Mouse (Mus musculus) granulocyte monocyte progenitor cell, adult 5-6 weeks (primary cell): Measurements from ENCODE around the gene Amer2. TPM values are rescaled to one million over a fixed set of nuclear protein-coding genes. Genes with fewer than 3 reads are reported as not detected.
A peak's percentile ranks its signal among the peaks of the same experiment; 100 is the strongest.
"Not testable (repeated sequence)": the region's sequence is repeated elsewhere in the genome, so short reads cannot be mapped to it uniquely, and the experiment has no call there.

Experiments used
- ATAC-seq: replicated peaks from 2 replicates; pipeline ENCODE4 v1.8.0; 2016; ENCODE audit warnings: mild to moderate bottlenecking, moderate TSS enrichment, inconsistent platforms; ENCODE audit not compliant: poor library complexity, severe bottlenecking
- total RNA-seq, 2 experiments: library from RNA; stranded (forward) in 1 of 2; stranded (reverse) in 1 of 2; fragments of 200-712, 200-1000 nt in 1 of 2; fragments of >200 nt in 1 of 2; fragmentation: Nextera tagmentation in 1 of 2; gene quantifications; 2 replicates each; pipeline ENCODE4 v1.2.3; 2014 to 2017

Gene Amer2
- total RNA-seq (2014; fragmentation: Nextera tagmentation), result not detected in 2 replicates
- 0.15 and 0.17 TPM in 2 replicates for total RNA-seq (2017)

DNA sequence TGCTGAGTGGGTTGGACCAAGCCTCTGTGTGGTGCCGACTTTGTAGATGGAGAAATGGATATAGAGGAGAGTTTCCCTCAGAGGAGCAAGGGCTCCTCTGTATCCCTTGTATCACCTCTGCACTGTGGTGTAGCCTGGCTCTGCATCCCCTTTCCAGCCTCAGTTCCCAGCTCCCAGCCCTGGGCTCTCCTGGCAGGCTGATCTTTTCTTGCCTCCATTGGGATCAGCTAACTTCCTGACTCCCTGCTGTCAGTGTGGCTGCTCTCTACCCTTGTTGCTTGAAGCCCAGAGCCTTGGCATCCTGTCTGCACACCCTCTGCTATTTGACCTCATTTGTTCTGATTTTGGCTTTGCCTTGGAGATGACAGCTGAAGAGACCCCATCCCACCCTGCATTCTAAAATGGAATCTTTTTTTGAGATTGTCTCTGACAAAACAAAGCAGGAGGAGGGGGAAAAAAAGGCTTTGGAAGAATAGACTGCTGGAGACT, at the start of gene Amer2:
Amer2 (plus strand) TSS at position 439 of the 489 bp plus-strand sequence.
- ATAC-seq, result no peak

DNA sequence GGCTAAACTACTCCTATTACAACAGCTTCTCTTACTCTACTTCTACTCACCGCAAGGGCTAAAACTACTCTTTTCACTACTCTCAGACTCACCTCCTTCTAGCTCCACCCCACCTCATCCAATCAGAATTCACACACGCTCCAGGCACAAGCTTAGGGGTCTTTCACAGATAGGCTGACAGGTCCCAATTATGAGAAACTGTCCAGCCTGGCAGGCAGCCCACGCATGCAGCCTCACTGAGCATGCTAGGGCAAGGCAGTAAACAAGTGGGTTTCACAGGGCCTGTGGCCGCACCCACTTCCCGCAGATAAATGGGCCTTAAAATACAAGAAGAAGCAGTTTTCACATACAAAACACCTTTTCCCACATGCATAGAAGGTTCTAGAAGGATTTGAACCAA, 33.1 kb upstream of the Amer2 start:
- not testable (repeated sequence) for ATAC-seq

DNA sequence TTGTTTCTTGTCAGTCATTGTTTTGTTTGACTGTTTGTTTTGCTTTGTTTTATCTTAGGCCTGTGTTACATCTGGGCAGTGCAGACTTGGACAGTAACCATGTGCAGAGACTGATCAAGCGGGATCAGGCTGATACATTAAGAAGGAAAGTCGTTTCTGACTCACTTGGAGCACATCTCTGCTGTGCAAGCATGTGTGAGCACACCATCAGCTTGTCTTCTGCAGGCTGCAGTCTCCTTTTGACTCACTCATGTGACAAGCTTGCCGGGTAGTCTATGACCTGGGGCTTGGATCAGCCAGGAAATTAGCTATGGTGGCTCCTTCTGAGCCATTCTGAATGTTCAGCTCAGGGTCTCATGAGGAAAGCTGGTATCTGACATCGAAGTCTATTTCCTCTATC, 32.5 kb upstream of the Amer2 start:
- ATAC-seq, result no peak

DNA sequence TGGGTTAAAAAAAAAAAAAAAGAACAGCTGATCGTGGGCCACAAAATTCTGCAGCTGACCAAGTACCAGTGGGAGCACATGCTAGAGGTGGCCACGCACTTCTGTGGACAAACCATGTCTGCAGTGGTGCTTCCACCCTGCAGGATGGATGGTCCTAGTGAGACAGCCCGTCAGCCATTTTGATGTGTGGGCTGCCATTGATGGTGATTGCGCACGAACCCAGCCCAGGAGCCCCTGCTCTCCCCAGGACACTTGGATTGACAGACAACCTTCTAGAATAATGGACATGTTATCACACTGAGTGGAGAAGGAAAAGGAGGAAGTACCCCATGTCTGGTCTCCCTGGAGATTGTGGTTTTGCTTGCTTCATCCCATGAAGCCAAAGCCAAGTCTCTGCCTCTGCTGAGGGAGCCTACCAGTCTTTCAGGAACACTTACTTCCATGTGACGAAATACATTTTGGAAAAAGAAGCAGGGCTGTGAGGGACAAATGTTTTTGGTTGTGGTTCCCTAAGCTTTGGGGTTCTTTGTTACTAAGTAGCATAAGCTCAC, 27.7 kb upstream of the Amer2 start:
- peak; percentile 96 for ATAC-seq

DNA sequence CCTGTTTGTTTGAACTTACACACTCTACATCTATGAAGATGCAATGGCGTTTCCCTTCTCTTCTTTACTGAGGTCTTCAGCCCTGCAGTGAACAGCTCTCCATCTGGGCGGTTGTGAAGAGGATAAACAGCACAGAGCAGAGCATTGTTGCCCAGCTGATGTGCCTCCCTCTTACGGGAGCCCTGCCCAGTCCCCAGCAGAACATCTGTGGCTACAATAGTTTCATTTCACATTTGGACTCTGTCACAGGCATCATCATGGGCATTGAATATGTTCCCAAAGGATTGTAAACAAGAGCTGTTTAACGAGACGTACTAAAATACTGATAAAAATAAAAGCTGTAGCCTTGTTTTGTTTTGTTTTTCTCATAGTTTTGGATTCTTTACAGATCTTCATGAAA, 14.7 kb upstream of the Amer2 start:
- no peak for ATAC-seq

DNA sequence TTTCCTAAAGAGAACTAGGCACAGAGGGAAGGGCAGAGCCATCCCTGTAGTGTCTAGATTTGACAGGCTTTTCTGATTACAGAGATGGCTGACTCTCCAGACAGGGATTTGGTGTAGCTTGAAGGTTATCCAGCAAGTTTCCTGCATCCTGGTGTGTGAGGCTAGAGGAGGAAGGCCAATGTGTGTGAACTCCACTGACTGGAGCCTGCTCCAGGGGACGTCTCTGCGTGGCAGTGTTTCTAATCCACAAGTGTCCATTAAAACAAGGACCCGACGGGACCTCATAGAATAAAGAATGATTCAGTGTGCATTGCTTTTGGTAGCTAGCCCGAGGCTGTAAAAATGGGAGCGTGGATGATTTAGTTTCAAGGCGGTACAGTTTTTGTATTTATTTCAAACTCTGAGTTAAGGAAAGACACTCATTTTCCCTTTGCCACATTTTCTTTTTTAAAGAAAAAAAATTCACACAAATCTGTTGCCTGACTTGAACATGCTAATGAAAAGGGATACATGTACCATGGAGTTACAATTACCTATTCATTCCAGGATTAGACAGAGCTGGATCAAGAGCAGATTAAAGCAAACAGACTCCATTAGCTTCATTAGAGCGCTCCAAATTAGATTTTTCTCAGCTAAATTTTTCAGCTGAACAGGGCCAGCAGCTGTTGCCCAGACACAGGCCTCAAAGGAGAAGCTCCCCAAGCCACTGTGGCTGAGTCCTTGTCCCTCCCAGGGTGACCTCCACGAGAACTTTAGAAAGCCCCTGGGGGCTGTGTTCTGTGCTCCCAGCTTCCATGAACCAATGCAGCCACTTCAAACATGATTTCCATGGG, 11.5 kb upstream of the Amer2 start:
- ATAC-seq, result no peak

DNA sequence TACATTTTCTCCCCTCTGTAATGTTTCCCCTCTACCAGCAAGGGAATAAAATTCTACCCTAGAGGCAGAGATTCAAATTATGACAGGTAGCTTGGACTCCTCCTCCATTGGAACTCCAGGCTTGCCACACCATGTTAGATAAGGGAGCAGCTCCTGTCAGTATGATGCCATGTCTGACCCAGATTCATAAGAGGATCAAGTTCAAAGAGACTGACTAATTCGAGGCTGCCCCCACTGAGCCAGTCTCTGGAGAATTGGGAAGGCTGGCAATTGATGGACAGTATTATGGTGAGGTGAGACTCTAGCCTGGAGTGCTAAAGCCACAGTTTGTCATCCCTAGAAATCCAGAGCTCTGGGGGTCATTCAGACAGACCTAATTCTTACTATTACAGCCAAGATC, 6.3 kb upstream of the Amer2 start:
- no peak for ATAC-seq

DNA sequence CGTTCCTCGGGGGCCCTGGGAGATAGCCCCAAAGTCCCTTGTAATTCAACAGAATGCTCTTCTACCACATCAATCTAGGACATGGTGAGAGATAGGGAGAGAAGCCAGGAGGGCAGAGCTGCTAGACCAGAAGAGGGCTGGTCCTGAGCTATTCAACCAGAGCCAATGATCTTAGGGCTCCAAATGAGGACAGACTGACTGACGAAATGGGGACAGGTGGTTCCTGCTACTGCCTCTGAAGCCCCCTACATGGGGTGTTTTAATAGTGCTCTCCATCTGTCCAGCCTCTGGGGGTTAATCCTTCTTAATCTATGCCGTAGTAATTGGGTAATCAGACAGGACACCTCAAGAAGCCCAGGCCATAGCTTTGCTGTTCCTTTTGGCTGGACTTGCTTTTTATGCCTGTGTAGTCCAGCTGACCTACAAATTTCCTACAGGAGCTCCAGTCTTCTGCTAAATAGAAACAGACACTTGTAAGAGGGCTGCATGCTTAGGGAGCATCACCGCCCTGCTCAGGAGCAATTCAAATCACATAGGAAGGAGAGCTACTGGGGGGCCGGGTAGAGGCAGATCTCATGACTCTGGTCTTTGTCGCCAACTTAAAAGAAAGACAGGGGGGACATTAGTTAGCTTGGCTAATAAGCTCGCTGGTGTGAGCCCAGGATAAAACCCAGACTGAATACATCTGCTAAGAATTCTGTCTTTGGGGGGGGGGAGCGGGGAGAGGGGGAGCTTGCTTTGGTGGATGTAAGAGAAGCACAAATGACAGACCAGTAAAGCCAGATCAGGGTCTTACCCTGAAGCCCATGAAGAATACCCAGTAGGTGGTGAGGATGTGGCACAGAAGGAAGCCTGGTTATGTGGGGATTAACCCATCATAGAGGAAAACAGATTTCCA, 4.0 kb upstream of the Amer2 start:
- no peak for ATAC-seq

DNA sequence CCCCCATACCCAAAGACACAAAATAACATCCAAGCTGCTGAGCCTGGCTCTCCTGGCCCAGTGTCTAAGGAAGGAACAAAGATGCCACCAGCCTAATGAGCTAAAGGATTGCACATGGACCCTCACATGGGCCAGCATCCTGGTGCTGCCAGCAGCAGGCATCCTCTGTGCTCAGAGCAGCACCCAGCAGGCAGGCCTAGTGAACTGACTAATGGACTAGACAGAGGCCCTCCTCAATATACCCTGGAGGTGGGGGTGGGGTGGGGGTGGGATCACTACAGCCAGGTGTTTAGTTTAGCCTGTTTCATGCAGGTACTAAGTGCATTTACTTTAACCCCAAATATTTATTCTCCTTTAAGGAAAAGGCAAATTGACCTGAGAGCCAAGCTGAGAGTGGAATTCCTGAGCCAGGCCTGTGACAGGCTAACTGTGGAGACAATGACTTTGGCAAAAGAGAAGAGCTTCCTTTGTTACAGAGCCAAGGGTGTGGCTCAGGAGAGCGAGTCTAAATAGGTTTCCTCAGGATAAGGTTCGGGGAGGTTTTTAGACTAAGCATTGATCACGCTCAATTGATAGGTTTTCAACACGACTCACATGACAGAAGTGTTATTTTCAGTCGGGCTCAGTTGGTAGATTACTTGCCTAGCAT, 3.3 kb upstream of the Amer2 start:
- ATAC-seq, result no peak

DNA sequence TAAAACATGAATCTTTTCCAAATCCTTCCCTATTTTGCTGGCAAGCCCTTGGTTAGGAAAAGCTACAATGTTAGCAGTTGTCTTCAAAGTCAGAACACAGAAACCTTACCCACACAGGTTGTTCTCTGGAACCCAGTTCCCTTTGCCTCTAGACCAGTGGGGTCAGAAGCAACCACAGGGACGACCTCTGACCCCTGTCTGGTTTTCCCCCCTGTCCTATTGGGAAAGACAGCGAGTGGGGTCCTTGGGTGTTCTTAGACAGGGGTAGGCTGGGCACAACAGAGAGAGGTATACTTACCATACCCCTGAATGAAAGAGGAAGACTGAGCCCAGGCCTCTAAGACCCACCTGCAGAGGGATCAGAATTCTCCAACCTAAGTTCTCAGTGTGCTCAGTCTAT, 4.0 kb downstream of the Amer2 start:
- ATAC-seq, result no peak

DNA sequence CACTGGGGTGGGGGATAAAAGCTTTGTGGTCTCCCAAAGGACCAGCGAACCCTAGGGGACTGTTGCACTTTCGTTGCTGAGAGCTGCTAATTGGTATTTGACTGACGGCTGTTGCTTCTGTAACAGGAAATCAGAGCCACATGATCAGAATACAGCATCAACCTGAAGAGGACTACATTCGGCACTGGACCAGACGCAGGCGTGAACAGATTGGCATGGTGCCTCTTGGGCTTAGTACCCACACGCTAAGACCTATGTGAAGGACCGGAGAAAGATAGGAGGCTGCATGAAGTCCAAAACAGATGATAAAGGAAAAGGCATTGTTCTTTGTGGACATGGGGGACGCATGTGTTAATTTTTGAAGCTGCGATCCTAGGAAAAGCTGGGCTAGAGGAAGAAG, 4.5 kb downstream of the Amer2 start:
- no peak for ATAC-seq

DNA sequence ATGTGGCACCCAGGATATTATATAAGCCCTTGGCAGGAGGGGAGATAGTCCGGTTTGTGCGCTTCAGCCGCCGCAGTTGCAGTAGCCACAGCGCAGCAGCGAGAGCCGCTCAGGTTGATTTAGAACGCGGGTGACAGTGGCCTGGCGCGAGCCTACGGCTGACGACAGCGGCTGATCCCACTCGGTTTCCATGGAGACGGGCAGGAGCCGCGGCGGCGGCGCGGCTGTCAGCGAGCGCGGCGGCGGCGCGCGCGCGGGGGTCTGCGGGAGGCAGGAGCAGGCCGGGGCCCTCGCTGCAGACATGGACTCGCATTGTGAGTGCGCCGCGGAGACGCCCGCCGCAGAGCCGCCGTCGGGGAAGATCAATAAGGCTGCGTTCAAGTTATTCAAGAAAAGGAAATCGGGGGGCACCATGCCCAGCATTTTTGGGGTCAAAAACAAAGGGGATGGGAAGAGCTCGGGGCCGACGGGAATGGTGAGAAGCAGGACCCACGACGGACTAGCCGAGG, 5.1 kb downstream of the Amer2 start:
- ATAC-seq, result peak; percentile 52

DNA sequence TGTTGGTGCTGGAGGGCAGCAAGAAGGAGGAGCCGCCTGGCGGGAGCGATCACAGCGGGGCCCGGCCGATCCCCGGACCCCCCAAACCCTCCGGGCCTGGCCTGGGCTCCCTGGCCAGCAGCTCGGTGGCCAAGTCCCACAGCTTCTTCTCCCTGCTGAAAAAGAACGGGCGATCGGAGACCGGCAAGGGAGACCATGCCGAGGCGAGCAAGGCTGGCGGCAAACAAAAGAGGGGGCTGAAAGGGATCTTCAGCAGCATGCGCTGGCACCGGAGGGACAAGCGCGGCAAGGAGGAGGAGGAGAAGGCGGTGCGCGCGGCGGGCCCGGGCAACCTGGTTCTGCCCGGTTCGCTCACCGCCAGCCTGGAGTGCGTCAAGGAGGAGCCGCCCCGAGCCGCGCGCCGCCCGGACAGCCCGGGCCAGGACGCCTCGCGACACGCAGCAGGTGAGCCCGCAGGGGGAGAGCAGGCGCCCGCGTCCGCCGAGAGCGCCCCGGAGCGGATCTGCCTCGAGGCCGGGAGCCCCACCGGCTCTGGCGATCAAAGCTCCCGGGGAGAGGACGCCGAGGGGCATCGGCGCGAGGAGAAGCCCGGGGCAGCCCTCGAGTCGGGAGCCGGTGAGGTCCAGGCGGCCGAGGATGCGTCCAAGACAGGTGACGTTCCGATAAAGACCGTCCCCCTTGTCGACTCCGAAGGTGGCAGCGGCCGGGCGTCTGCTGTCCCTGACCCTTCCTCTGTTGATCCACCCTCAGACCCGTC, 5.7 kb downstream of the Amer2 start:
- ATAC-seq, result peak; percentile 50

DNA sequence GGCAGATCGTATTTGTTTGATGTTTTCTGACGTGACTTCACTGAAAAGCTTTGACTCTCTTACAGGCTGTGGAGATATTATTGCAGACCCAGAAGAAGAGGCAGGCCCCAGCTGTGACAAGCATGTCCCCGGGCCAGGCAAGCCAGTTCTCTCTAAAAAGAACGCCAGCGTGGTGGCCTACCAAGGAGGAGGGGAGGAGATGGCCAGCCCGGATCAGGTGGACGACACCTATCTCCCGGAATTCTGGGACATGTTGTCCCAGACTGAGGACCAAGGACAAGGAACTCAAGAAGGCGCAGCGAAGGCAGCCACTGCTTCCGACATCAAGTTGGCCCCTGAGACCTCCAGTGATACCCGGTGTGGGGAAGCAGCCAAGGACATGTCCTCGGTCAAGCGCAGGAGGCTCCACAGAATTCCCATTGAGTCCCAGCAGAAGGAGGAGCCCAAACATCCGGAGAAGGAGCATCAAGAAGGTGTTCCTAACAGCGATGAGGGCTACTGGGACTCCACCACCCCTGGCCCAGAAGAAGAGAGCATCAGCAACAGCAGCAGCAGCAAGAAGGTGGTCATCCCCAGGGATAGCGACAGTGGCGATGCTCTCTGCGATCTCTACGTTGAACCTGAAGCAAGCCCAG, 6.4 kb downstream of the Amer2 start:
- ATAC-seq, result no peak

DNA sequence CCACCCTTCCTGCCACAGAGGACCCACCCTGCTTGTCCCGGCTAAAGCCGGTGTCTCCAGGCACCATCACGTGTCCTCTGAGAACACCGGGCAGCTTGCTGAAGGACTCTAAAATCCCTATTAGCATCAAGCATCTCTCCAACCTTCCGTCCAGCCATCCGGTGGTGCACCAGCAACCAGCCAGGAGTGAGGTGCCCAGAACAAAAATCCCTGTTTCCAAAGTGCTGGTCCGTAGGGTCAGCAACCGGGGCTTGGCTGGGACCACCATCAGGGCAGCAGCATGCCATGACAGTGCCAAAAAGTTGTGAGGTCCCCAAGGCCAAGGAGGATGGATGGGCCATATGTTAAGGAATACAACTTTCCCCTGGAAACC, 6.9 kb downstream of the Amer2 start:
- ATAC-seq, result no peak

DNA sequence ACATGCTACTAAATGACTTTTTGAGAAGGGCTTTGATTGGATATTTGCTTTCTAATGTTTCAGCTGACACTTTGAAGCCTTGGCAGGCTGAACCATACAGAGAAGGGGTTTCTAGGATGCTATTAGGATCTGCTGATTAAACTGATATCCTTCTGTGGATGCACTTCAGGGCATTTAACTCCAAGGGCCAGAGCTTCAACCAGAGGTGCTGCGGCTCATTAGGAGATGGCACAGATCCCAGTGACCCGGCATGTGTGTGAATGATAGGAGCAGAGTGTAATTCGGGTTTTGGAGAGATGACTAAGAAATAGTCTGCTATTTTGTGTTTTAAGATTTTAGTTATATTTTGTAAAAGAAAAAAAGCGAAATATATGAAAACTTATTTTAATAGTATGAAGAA, 8.6 kb downstream of the Amer2 start:
- no peak for ATAC-seq

DNA sequence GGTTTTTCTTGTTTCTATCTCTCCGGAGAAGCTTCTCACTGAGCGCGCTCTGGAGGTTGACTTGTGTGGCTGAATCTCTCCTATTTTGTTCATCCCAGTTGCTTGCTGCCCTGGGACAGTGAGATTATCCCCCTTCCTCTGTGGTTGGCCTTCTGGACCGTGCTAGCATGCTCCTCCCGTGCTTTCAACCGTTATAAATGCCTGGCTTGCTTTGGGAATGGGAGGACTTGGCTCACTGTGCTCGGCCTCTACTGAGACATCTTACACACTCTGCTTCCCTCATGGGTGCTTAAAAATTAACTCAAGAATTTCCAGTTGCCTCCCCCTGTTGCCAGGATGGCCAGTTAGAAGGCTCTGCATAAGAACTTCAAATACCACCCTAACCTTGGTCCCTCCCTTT, 10.8 kb downstream of the Amer2 start:
- ATAC-seq, result no peak

DNA sequence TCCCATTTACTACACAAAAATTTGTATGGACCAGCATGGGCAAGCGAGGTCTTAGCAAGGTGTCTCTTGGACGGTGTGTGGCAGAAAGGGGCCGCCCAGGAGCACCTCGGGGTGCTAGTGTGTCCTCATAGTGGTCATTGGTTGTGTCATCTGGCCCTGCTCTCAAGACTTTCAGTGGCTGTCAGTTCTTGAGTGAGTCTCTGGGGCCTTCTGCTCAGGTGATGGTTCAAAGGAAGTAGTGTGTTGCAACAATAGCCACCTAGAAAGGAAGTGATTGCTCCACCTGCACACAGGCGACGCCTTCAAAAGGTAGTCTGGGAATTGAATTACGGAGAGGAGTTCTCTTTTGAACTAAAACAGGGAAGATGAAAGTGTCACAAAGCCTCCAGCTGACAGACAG, 11.2 kb downstream of the Amer2 start:
- ATAC-seq, result peak; percentile 66

DNA sequence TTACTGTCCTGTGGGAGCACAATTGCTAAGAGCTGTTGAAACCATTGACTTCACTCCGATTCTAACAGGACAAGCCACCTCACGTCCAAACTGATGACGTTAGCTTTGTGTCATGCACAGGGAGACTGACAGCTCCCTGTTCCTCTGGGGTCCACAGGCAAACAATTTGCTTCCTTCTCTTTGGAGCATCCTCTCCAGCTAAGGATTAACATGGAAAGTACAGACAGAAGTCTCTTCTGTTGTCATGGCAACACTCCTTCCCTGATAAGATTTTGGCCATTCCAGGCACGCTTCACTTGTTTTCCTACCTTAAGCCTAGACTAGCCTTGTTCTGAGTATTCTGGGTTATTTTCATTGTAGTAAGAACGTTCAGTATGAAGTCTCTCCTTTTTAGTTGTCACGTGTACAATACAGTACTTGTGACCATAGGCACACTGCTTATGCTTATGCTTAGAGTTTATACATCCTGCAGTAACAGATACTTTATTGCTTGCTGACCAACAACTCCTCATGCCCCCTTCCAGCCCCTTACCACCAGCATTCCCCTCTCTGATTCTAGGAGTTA, 12.1 kb downstream of the Amer2 start:
- ATAC-seq, result no peak
